Mouse (Mus musculus) lung, postnatal 36 days (tissue): ENCODE measurements at regions not wholly inside any gene's neighbourhood (a gene's known extent, or its start where the extent isn't known, plus 50 kb on each side); places are given as distances from the start of the nearest gene placed in this dataset.
A peak's percentile ranks its signal among the peaks of the same experiment; 100 is the strongest.

ENCODE experiments used
- DNase-seq: peaks from one replicate; pipeline ENCODE4 v3.0.0; 2022; ENCODE audit warnings: mixed read lengths

- DNase-seq = peak; percentile 91
Measured at GRCm38 (mm10) chr5:148740366-148741266, 188.0 kb upstream of the Ubl3 start.

GRCm38 (mm10) chr5:148739672-148740071, 187.1 kb upstream of the Ubl3 start:
- no peak for DNase-seq

- DNase-seq = peak; percentile 66
Measured at GRCm38 (mm10) chr5:148739141-148739540, 186.6 kb upstream of the Ubl3 start.

- DNase-seq = no peak
Measured at GRCm38 (mm10) chr5:148729541-148729940, 177.0 kb upstream of the Ubl3 start.

DNA sequence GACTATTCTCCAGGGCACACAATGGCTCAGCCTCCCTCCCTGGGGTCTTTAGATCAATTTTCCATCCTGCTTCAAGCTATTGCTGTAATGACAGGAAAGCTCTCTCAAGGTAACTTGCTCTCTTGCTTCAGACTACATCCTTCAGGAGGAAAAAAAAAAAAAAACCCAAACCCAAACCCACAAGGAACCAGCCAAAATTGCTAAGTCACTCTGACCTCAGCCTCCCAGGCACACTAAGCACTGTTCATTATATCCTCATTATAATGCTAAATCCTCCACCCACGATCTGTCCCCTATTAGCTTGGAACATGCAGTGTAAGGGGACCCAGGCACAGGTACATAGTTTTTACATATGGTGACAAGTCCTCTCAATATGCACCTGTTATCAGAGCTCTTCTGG, 175.9 kb upstream of the Ubl3 start:
- no peak for DNase-seq

DNA sequence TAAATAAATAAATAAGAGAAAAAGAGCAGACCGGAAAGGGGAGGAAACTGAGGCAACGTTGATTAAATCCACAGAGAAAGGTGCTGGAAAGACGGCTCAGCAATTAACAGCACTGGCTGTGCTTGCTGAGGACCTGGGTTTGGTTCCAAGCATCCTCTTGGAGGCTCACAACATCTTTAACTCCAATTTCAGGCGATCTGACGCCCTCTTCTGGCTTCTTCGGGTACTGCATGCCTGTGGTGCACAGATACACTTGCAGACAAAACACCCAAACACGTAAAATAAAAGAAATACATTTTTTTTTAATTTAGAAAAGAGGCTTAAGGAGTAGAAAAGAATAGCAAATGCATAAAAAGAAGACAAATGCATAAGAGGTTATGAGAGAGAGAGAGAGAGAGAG, 173.9 kb upstream of the Ubl3 start:
- DNase-seq = no peak

GRCm38 (mm10) chr5:148724470-148724869, 171.9 kb upstream of the Ubl3 start:
- no peak for DNase-seq

- no peak for DNase-seq
Measured at GRCm38 (mm10) chr5:148723677-148724227, 171.2 kb upstream of the Ubl3 start.

- no peak for DNase-seq
Measured at GRCm38 (mm10) chr5:148720604-148721003, 168.0 kb upstream of the Ubl3 start.

GRCm38 (mm10) chr5:148716633-148717032, 164.0 kb upstream of the Ubl3 start:
- DNase-seq = no peak

DNA sequence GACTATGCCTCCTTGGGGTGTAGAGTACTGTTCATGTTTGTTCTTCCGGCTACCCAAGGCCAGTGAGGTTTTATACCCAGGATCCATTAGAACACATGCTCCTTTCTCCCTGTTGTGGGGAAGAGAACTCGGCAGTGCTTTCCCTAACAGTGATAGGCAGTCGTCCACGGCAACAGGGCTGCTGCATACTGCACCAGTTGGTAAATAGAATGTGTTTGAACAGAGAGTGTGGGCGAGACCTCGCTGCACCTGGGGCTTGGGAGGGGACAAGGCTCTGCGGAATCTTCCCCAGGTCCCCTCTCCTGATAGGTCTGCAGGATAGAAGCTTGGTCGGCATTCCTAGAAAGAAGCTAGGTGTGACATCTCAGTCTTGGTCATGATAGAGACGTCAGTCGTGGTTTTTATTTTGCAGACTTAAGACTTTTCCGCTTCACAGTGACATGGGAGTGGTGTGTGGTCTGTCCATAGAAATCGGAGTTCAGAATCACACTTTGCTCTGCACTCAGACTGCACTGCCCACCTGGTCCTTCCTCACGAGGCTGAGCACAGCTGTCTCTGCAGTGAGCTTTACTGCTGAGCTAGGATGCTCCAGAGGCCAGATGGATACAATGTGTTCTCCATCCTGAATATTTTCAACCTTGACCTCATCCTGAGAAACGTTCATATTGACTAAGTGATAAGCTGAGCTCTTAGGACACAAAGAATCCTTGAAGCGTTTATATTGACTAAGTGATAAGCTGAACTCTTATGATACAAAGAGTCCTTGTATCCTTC, 162.8 kb upstream of the Ubl3 start:
- DNase-seq = no peak

DNA sequence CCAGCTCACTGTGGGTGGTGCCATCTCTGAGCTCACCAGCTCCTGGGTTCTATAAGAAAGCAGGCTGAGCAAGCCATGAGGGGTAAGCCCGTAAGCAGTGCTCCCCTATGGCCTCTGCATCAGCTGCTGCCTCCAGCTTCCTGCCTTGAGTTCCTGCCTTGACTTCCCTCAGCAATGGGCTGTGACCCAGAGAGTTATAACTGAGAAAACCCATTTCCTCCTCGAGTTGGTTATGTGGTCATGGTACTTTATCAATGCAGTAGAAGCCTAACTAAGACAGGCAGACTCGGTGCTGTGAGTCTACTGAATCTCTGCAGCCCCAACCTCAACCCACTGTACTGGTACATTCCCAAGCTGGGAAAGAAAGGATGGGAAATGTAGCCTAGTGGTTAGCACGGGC, 162.2 kb upstream of the Ubl3 start:
- no peak for DNase-seq

DNA sequence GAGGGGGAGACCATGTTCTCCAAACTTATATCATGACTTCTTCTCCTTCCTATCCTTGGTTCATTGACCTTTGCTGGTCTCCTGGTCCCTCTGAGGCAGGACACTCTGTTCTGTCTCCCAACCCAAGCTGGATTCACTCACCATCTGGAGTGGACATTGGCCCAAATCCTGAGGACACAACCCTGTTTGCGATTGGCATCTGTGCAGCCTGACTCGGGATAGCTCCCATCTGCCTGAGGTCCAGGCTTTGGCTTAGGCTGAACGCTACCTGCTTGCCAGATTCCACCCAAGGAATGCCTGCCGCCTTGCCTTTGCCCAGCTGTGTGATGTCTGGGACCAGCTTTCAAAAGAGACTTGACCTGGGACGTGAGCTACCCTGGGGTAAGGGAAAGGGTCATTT, 161.2 kb upstream of the Ubl3 start:
- DNase-seq = peak; percentile 78

- no peak for DNase-seq
Measured at GRCm38 (mm10) chr5:148713039-148713438, 160.4 kb upstream of the Ubl3 start.

- no peak for DNase-seq
Measured at GRCm38 (mm10) chr5:148711570-148711969, 159.0 kb upstream of the Ubl3 start.

GRCm38 (mm10) chr5:148709111-148709771, 156.7 kb upstream of the Ubl3 start:
- DNase-seq = no peak

DNA sequence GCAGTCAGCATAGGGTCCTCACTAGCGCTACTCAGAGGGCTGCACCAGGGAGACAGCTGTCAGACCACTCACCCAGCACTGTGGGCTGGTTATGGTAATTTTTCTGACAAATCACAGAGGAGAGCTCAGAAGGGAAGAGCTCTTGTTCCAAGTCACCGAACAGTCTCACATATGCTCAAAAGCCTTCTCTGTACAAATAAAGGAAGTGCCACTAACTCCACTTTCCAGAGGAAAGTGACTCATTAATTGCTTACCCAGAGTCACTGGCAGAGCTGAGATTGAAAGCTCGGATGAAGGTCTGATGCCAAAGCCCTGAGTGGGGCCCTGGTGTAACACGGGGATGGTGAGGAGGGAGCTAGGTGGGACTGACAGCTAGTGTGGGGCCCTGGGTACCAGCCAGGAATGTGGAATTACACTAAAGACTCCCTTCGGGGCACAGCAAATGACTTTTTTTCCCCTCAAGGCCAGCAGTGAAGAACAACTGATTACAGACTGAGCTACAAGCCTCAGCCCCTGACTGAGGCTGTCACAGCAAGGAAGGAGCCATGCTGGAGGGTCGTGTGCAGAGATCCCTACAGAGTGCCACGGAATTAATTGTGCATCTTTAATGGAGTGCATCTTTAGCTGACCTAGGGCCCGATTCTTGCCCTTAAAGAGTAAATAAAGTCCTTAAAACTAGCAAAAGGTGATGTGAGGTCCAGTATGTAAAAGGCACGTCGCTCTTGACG, 155.6 kb upstream of the Ubl3 start:
- peak; percentile 34 for DNase-seq

GRCm38 (mm10) chr5:148707335-148707734, 154.7 kb upstream of the Ubl3 start:
- no peak for DNase-seq

GRCm38 (mm10) chr5:148706323-148707120, 153.9 kb upstream of the Ubl3 start:
- DNase-seq = peak; percentile 66

GRCm38 (mm10) chr5:148704769-148705168, 152.2 kb upstream of the Ubl3 start:
- peak; percentile 23 for DNase-seq

- DNase-seq = no peak
Measured at GRCm38 (mm10) chr5:148701859-148702258, 149.3 kb upstream of the Ubl3 start.

DNA sequence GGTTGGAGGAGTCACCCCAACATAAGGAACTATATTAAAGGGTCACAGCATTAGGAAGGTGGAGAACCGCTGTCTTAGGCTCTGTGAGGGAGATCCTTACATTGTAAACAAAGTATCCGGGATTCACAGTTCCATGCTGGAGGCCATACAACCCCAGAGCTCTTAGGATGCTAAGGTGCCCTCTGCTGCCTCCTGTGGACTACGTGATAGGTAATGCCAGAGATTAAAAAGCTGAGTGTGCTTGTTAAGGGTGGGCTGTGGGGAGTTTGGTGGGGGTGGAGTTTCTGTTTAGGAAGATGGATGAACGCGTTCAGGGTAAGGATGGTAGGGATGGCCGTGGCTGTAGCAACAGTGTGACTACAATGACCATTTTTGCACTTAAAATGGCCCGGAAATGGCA, 148.4 kb upstream of the Ubl3 start:
- DNase-seq = no peak
